Mouse (Mus musculus): ENCODE results near the gene Ssbp3.

DNA sequence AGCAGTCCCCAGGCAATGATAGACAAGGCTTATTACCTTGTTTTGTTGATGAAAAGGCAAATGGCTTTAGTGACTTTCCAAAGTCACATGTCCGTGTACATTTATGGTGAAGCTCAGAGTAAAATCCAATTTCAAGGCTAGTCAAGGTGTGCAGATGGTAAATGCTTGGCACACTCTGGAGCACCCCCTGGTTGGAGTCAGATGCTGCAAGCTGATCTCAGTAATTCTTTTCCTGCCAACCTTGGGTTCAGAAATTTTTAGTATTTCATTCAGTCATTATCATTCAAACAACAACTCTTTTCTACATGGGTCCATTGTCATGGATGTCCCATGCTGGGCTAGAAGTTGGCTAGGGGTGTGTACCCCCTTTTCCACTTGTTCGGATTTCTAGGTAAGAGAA is 33.1 kb downstream of the Ssbp3 start:
- TF ChIP-seq CTCF (conservative IDR thresholded peaks at IDR 0.05; ENCODE audit: low read length) (no peak), POU5F1 (IDR thresholded peaks at IDR 0.05; ENCODE audit: borderline replicate concordance, low read length) (no peak)

Measured in E14TG2a.4 (cell line).